Mouse (Mus musculus): Measurements from ENCODE around the gene Col6a4. TPM values are rescaled to one million over a fixed set of nuclear protein-coding genes. Genes with fewer than 3 reads are reported as not detected.

Col6a4 gene
- polyA plus RNA-seq (2011; ENCODE audit: insufficient read length, low read depth, missing spikeins) = 0.50 and 1.4 TPM in 2 replicates

- H3K4me3 ChIP-seq (ENCODE audit: insufficient read depth, low read length) = no peak within 1 kb of the TSS
- H3K4me1 ChIP-seq (ENCODE audit: control insufficient read depth, insufficient read depth, low read length) = no peaks in the 10 kb centered on the region
- TF ChIP-seq POLR2A (IDR thresholded peaks at IDR 0.05; ENCODE audit: low read depth, low read length) = no peak
- no peak for TF ChIP-seq CTCF (IDR thresholded peaks at IDR 0.05; ENCODE audit: borderline replicate concordance, insufficient read depth, low read length)
- H3K27ac ChIP-seq (ENCODE audit: insufficient read depth, low read length) = no peak within 1 kb of the TSS
Observed at GRCm38 (mm10) chr9:106096683-106097082, at the start of gene Col6a4. Gene Col6a4 (minus strand): TSS chr9:106096783.

GRCm38 (mm10) chr9:106145582-106145981 is 49.0 kb upstream of the Col6a4 start:
- no peaks in the 10 kb centered on the region for H3K4me1 ChIP-seq (ENCODE audit: control insufficient read depth, insufficient read depth, low read length)
- H3K27ac ChIP-seq (ENCODE audit: insufficient read depth, low read length) = no peak overlapping the region
- TF ChIP-seq POLR2A (IDR thresholded peaks at IDR 0.05; ENCODE audit: low read depth, low read length) (no peak), CTCF (IDR thresholded peaks at IDR 0.05; ENCODE audit: borderline replicate concordance, insufficient read depth, low read length) (no peak)
- no peak overlapping the region for H3K4me3 ChIP-seq (ENCODE audit: insufficient read depth, low read length)

- H3K4me3 ChIP-seq (ENCODE audit: insufficient read depth, low read length) = no peak overlapping the region
- TF ChIP-seq CTCF (IDR thresholded peaks at IDR 0.05; ENCODE audit: borderline replicate concordance, insufficient read depth, low read length) = no peak
- no peak for TF ChIP-seq POLR2A (IDR thresholded peaks at IDR 0.05; ENCODE audit: low read depth, low read length)
- no peaks in the 10 kb centered on the region for H3K4me1 ChIP-seq (ENCODE audit: control insufficient read depth, insufficient read depth, low read length)
- no peak overlapping the region for H3K27ac ChIP-seq (ENCODE audit: insufficient read depth, low read length)
Observed at GRCm38 (mm10) chr9:106144176-106144575, 47.6 kb upstream of the Col6a4 start.

GRCm38 (mm10) chr9:106141955-106142354 is 45.4 kb upstream of the Col6a4 start:
- Histone ChIP-seq H3K4me1 (ENCODE audit: control insufficient read depth, insufficient read depth, low read length) (no peaks in the 10 kb centered on the region; the same call in 1 of the 2 replicates), H3K27ac (ENCODE audit: insufficient read depth, low read length) (no peak overlapping the region), H3K4me3 (ENCODE audit: insufficient read depth, low read length) (no peak overlapping the region)
- no peak for TF ChIP-seq POLR2A (IDR thresholded peaks at IDR 0.05; ENCODE audit: low read depth, low read length)
- TF ChIP-seq CTCF (IDR thresholded peaks at IDR 0.05; ENCODE audit: borderline replicate concordance, insufficient read depth, low read length) = no peak

GRCm38 (mm10) chr9:106139763-106140162 is 43.2 kb upstream of the Col6a4 start:
- Histone ChIP-seq H3K4me3 (ENCODE audit: insufficient read depth, low read length) (no peak overlapping the region), H3K27ac (ENCODE audit: insufficient read depth, low read length) (no peak overlapping the region), H3K4me1 (ENCODE audit: control insufficient read depth, insufficient read depth, low read length) (no peaks in the 10 kb centered on the region; the same call in 1 of the 2 replicates)
- TF ChIP-seq POLR2A (IDR thresholded peaks at IDR 0.05; ENCODE audit: low read depth, low read length) (no peak), CTCF (IDR thresholded peaks at IDR 0.05; ENCODE audit: borderline replicate concordance, insufficient read depth, low read length) (no peak)

GRCm38 (mm10) chr9:106137671-106138216 is 41.2 kb upstream of the Col6a4 start:
- H3K4me3 ChIP-seq (ENCODE audit: insufficient read depth, low read length) = no peak overlapping the region
- TF ChIP-seq POLR2A (IDR thresholded peaks at IDR 0.05; ENCODE audit: low read depth, low read length) = no peak
- H3K27ac ChIP-seq (ENCODE audit: insufficient read depth, low read length) = no peak overlapping the region
- no peaks in the 10 kb centered on the region; the same call in 1 of the 2 replicates for H3K4me1 ChIP-seq (ENCODE audit: control insufficient read depth, insufficient read depth, low read length)

DNA sequence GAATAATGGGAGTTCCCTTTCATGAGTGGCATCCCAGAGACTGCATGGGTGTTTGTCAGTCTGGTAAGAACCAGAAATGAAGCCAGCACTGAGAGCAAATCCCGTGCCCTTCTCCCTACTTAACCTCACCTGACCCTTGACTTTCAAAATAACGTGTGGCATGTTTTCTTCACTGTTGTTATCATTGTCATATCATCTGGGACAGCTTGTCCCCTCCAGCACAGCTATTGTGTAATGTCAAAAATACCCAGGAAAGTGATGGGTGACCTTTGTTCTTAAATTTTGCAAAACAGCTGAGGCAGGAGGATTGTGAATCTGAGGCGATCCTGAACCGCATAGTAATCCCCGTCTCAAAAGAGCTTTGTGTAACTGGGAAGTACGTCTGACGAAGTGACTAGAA is 33.7 kb upstream of the Col6a4 start:
- Histone ChIP-seq H3K4me3 (ENCODE audit: insufficient read depth, low read length) (no peak overlapping the region), H3K4me1 (ENCODE audit: control insufficient read depth, insufficient read depth, low read length) (no peaks in the 10 kb centered on the region), H3K27ac (ENCODE audit: insufficient read depth, low read length) (no peak overlapping the region)
- no peak for TF ChIP-seq POLR2A (IDR thresholded peaks at IDR 0.05; ENCODE audit: low read depth, low read length)
- TF ChIP-seq CTCF (IDR thresholded peaks at IDR 0.05; ENCODE audit: borderline replicate concordance, insufficient read depth, low read length) = no peak

DNA sequence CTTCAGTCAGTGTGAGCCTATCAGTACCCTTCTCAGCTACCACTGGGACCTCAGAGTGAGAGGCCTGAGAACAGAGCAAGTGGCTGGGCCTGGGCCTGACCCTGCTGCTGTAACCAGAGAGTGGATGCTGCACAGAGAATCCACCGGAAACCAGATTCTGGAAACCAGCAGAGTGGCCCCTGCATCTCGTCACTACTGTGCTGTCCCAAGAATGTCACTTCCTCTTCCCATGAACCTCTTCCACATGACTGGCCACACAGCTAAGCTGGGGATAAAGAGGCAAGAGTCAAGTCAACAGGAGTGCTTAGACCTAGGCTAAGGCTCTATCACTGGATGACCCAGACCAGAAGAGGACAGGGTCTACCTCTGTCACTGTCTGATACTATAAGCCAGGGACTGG is 32.5 kb upstream of the Col6a4 start:
- TF ChIP-seq CTCF (IDR thresholded peaks at IDR 0.05; ENCODE audit: borderline replicate concordance, insufficient read depth, low read length) (no peak), POLR2A (IDR thresholded peaks at IDR 0.05; ENCODE audit: low read depth, low read length) (no peak)
- Histone ChIP-seq H3K4me1 (ENCODE audit: control insufficient read depth, insufficient read depth, low read length) (no peaks in the 10 kb centered on the region), H3K27ac (ENCODE audit: insufficient read depth, low read length) (no peak overlapping the region), H3K4me3 (ENCODE audit: insufficient read depth, low read length) (no peak overlapping the region)

GRCm38 (mm10) chr9:106126786-106127251 is 30.2 kb upstream of the Col6a4 start:
- H3K4me1 ChIP-seq (ENCODE audit: control insufficient read depth, insufficient read depth, low read length) = no peaks in the 10 kb centered on the region
- H3K4me3 ChIP-seq (ENCODE audit: insufficient read depth, low read length) = no peak overlapping the region
- H3K27ac ChIP-seq (ENCODE audit: insufficient read depth, low read length) = no peak overlapping the region
- TF ChIP-seq POLR2A (IDR thresholded peaks at IDR 0.05; ENCODE audit: low read depth, low read length) = no peak
- TF ChIP-seq CTCF (IDR thresholded peaks at IDR 0.05; ENCODE audit: borderline replicate concordance, insufficient read depth, low read length) = no peak

- TF ChIP-seq CTCF (IDR thresholded peaks at IDR 0.05; ENCODE audit: borderline replicate concordance, insufficient read depth, low read length) (no peak; the same call in 1 of the 2 replicates), POLR2A (IDR thresholded peaks at IDR 0.05; ENCODE audit: low read depth, low read length) (no peak)
- Histone ChIP-seq H3K4me1 (ENCODE audit: control insufficient read depth, insufficient read depth, low read length) (no peaks in the 10 kb centered on the region), H3K27ac (ENCODE audit: insufficient read depth, low read length) (no peak overlapping the region), H3K4me3 (ENCODE audit: insufficient read depth, low read length) (no peak overlapping the region)
Observed at GRCm38 (mm10) chr9:106123599-106123998, 27.0 kb upstream of the Col6a4 start.
